Mouse (Mus musculus): ENCODE measurements around the gene Elf5.

- TF ChIP-seq CTCF (IDR thresholded peaks at IDR 0.05; ENCODE audit: low read depth, low read length) (no peak), POLR2A (IDR thresholded peaks at IDR 0.05; ENCODE audit: borderline replicate concordance, low read depth, low read length) (no peak)
These were observed 37.6 kb downstream of the Elf5 start for GRCm38 (mm10) chr2:103448947-103449560.
